Mouse (Mus musculus): ENCODE data around the gene Tspyl4.

Tspyl4 gene

GRCm38 (mm10) chr10:34317217-34317606 lies 20.0 kb downstream of the Tspyl4 start:
- in situ Hi-C loops (cut with MboI, MseI): no loop called here

- in situ Hi-C loops (cut with MboI, MseI): no loop called here
Observed at GRCm38 (mm10) chr10:34320809-34321208, 23.6 kb downstream of the Tspyl4 start.

- in situ Hi-C loops (cut with MboI, MseI): no loop called here
Observed at GRCm38 (mm10) chr10:34326701-34327100, 29.5 kb downstream of the Tspyl4 start.

- in situ Hi-C loops (cut with MboI, MseI): no loop called here
Observed at GRCm38 (mm10) chr10:34327144-34327543, 29.9 kb downstream of the Tspyl4 start.

GRCm38 (mm10) chr10:34328310-34328709 lies 31.1 kb downstream of the Tspyl4 start:
- in situ Hi-C loops (cut with MboI, MseI): no loop called here

- in situ Hi-C loops (cut with MboI, MseI): loop anchor here (10.0 kb wide), 1 partner anchor 706 kb away; no protein-coding TSS in a partner anchor
Observed at GRCm38 (mm10) chr10:34341014-34341413, 43.8 kb downstream of the Tspyl4 start.

- in situ Hi-C loops (cut with MboI, MseI): loop anchor here (10.0 kb wide), 1 partner anchor 707 kb away; no protein-coding TSS in a partner anchor
Observed at GRCm38 (mm10) chr10:34341886-34342285, 44.6 kb downstream of the Tspyl4 start.

Data from regulatory T cell (primary cell).